8 mouse cellular contexts compared by ENCODE assay signal in the genomic region with DNA sequence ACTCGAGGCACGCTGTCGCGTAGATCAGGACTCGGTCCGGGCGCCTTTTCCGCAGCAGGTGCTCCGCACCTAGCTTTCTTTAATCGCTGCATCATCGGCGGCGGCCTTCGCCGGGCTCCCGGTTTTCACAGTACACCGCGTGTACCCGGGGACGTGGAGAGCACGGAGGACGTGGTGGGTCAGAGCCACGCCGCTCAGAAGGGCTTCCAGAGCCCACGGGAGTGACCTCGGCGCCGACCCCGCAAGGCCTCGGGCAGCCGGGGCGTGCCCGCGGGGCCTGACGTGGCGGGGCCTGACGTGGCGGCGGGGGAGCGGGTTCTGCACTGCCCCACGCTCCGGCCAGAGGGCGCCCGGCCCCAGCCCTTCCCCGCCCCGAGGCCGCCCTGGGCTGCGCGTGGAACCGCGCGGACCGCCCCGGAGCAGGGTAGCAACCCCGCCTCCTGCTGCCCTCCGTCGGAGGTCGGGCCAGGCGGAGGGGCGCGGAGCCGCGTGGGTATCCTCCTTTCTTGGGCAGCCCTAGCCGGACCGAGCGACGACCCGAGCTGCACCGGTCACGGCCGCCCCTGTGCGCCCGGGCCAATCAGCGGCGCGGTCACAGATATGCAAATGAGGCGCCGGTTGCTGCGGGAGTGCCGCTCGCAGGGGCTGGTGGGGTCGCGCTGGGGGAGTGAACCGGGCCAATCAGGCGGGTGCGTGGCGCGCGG.
DNase-seq lines count a peak whose midpoint lies in the region; ATAC-seq lines count a peak whose summit lies in the region.

No protein-coding gene starts in this region.

- no peaks in the 10 kb centered on the region for H3K36me3 ChIP-seq in intestine, embryonic 14.5 days (ENCODE audit: control insufficient read depth, insufficient read depth, low read length)

- ATAC-seq in intestine, embryonic 14.5 days (replicated peaks; ENCODE audit: low FRiP score, low TSS enrichment, low read depth): peak; percentile 98
- peak; percentile 87 for ATAC-seq in megakaryocyte progenitor cell, adult 5-6 weeks (replicated peaks; ENCODE audit: poor library complexity)

- intact Hi-C loops in gastrocnemius, postnatal 14 days (cut with DNase I; ENCODE audit: low total_unique reads): no loop called here
- intact Hi-C loops in left cerebral cortex, postnatal 10 days (cut with DNase I): loop anchor here (2.0 to 5.0 kb wide), 3 partner anchors 36 to 79 kb away; partner anchors contain the start of gene Chd9

- peak overlapping the region; percentile 67 for H3K4me3 ChIP-seq in intestine, embryonic 14.5 days (ENCODE audit: low read depth, low read length)

- peak; percentile 94 to 95 for DNase-seq in adrenal gland, adult 18-20 months (ENCODE audit: low spot score in 2 of 2)
- peak; percentile 93 for DNase-seq in embryo, embryonic 10.5 days (ENCODE audit: low spot score)
- peak; percentile 98 for DNase-seq in gastrocnemius, postnatal 14 days
- DNase-seq in intestine, embryonic 14.5 days (ENCODE audit: low spot score): peak; percentile 96
- peak; percentile 87 to 97 for DNase-seq in left cerebral cortex, postnatal 10 days (ENCODE audit: extremely low spot score in 1 of 2, low spot score in 2 of 2)
- DNase-seq in right cerebral cortex, postnatal 10 days (ENCODE audit: low spot score in 2 of 2): peak; percentile 94 to 95
- DNase-seq in urinary bladder, postnatal 14 days (ENCODE audit: low spot score): peak; percentile 97

- peak overlapping the region; percentile 74 for H3K27ac ChIP-seq in intestine, embryonic 14.5 days (ENCODE audit: low read depth)

- no peaks in the 10 kb centered on the region for H3K9me3 ChIP-seq in intestine, embryonic 14.5 days (ENCODE audit: control insufficient read depth, low read length)

- H3K4me1 ChIP-seq in intestine, embryonic 14.5 days (replicated peaks; ENCODE audit: control insufficient read depth, insufficient read depth, low read length): peaks cover 4% of the 10 kb centered on the region; the same call in 1 of the 2 replicates

- under 1% methylated on average over 67 of the region's 89 CpGs for WGBS in intestine, embryonic 14.5 days

- H3K9ac ChIP-seq in intestine, embryonic 14.5 days (ENCODE audit: low read length): peak overlapping the region; percentile 74

- H3K4me2 ChIP-seq in intestine, embryonic 14.5 days (ENCODE audit: low read length): peak overlapping the region; percentile 48

- no peaks in the 10 kb centered on the region for H3K27me3 ChIP-seq in intestine, embryonic 14.5 days (replicated peaks; ENCODE audit: control insufficient read depth, insufficient read depth, low read length)

Comparison
In these comparisons a context has a peak if more than half of its experiments do, and no peak if none do; other contexts are left out.
1. Peak in every context shown above with its lines: DNase-seq, ATAC-seq, H3K4me3 ChIP-seq and H3K27ac ChIP-seq.